Mouse (Mus musculus) heart, embryonic 11.5 days (tissue): ENCODE results near the gene Tmem100. TPM values are rescaled to one million over a fixed set of nuclear protein-coding genes. Genes with fewer than 3 reads are reported as not detected.

Experiments used
- ATAC-seq: fragments of 200-750 bp; cut with Nextera tagmentation; replicated peaks from 2 replicates; pipeline ENCODE4 v1.8.0; 2017; ENCODE audit warnings: moderate library complexity; ENCODE audit not compliant: insufficient number of reproducible peaks, low FRiP score, low TSS enrichment
- H3K27ac ChIP-seq: fragments of 300-500 bp; sonication (generic); 2 replicates; pipeline ENCODE4 v1.5.1; 2014; ENCODE audit warnings: mild to moderate bottlenecking, low read depth, low read length
- H3K27me3 ChIP-seq: fragments of 300-500 bp; sonication (generic); 2 replicates; pipeline ENCODE4 v1.6.1; 2014; ENCODE audit warnings: mild to moderate bottlenecking, low read length, mixed read lengths; ENCODE audit not compliant: control insufficient read depth, insufficient read depth
- H3K36me3 ChIP-seq: fragments of 300-500 bp; sonication (generic); 2 replicates; pipeline ENCODE4 v1.6.1; 2014; ENCODE audit warnings: mild to moderate bottlenecking, low read length, moderate library complexity, mixed read lengths; ENCODE audit not compliant: control insufficient read depth, insufficient read depth
- H3K4me1 ChIP-seq: fragments of 300-500 bp; sonication (generic); 2 replicates; pipeline ENCODE4 v1.6.1; 2014; ENCODE audit warnings: low read length; ENCODE audit not compliant: control insufficient read depth, insufficient read depth
- H3K4me2 ChIP-seq: fragments of 300-500 bp; sonication (generic); 2 replicates; pipeline ENCODE4 v1.6.1; 2014; ENCODE audit warnings: mild to moderate bottlenecking, moderate library complexity
- H3K4me3 ChIP-seq: fragments of 300-500 bp; sonication (generic); 2 replicates; pipeline ENCODE4 v1.5.1; 2014; ENCODE audit warnings: low read depth, low read length
- H3K9ac ChIP-seq: fragments of 300-500 bp; sonication (generic); 2 replicates; pipeline ENCODE4 v1.6.1; 2014; ENCODE audit warnings: mild to moderate bottlenecking, low read depth, low read length, moderate library complexity
- H3K9me3 ChIP-seq: fragments of 300-500 bp; sonication (generic); replicated peaks from 2 replicates; pipeline ENCODE4 v1.6.1; 2016; ENCODE audit warnings: low read length; ENCODE audit not compliant: control insufficient read depth
- WGBS: fragments of 180-500 bp; shearing (Covaris S2); extraction: QIAGEN DNeasy Blood & Tissue Kit; methylation state at CpG from one replicate; pipeline ENCODE4 v1.1.7; 2014; ENCODE audit not compliant: insufficient replicate concordance; 5-methylcytosine and 5-hydroxymethylcytosine counted together
- polyA plus RNA-seq: library from polyadenylated mRNA; unstranded; fragments of >200 nt; fragmentation: Nextera tagmentation; extraction: Ambion mirVana; gene quantifications from 2 replicates; pipeline ENCODE4 v1.2.1, GENCODE M21; 2014

The Tmem100 gene
- polyA plus RNA-seq, result 15.6 and 17.2 TPM in 2 replicates

DNA sequence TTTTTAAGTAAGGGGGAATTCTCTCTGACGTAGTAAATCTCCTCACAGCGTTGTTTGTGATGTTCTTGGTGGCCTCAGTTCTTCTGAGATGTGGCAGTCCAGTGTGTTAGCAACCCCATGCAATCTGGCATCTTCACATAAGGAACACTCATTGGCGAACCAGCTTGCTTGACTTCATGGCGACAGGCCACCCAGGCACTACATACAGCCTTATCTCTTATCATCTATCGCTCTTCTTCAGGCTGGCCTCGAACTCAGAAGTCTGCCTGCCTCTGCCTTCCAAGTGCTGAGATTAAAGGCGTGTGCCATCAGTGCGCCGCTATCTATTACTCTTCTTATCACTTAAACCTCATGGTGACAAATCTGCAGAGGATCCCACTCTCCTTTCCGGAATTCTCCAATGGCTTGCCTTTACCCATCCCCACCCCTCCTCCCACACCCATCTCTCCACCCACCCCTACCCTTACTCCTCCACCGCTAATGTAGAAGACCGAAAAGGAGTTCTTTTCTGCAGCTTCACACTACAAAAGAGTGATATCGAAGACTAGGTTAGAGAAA lies at the start of gene Tmem100:
Gene Tmem100 (plus strand): TSS at position 508 of the 558 bp plus-strand sequence.
- Histone ChIP-seq H3K36me3 (no peaks in the 10 kb centered on the region), H3K9ac (peak within 1 kb of the TSS; percentile 63), H3K27me3 (peaks cover 15% of the 10 kb centered on the region), H3K4me3 (peak within 1 kb of the TSS; percentile 46), H3K4me1 (0 out of 2 replicates have a peak, but pooled peaks cover 12% of the 10 kb centered on the region), H3K4me2 (peak within 1 kb of the TSS; percentile 64), H3K27ac (no peak within 1 kb of the TSS), H3K9me3 (no peaks in the 10 kb centered on the region)
- ATAC-seq, result no peak
- WGBS, result 31% methylated on average over 13 of the region's 13 CpGs

DNA sequence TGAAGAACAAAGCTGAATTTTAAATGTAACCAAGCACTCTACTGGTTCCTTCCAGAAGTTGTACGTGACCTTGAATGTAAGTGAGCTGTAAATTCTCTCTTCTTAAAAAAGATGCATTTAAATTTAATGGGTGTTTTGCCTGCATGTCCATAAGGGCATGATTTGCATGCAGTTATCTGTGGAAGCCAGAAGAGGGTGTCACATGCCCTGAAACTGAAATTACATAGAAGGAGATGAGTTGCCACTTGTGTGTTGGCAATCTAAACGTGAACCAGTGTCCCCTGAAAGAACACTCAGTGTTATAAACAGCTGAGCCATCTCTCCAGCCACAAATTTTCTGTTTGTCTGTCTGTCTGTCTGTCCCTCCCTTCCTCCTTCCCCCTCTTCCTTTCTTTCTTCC lies 47.2 kb upstream of the Tmem100 start:
- ATAC-seq, result no peak
- Histone ChIP-seq H3K9ac (no peak overlapping the region), H3K4me1 (peaks cover 12% of the 10 kb centered on the region), H3K36me3 (no peaks in the 10 kb centered on the region; the same call in 1 of the 2 replicates), H3K27ac (no peak overlapping the region), H3K9me3 (no peaks in the 10 kb centered on the region), H3K4me3 (no peak overlapping the region), H3K27me3 (peaks cover 2% of the 10 kb centered on the region), H3K4me2 (no peak overlapping the region)
- WGBS, result 73% methylated on average over 2 of the region's 2 CpGs

DNA sequence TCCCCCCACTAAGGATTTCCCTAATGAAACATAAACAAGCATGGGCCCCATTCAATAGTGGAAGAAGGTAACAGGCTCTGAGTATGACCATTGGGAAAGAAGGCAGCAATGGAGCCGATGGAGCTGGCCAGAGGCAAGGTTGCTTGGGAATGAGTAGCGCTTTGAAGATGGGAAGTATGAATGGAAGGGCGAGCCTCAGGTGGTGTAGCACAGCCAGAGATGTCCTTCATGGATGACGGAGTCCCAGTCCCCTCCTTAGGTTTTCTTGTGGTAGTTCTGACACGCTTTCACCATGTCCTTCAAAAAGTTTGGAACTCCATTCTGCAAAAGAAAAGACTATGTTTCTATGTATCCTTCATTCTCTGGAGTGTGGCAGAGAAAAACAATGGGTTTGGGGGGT lies 45.7 kb upstream of the Tmem100 start:
- ATAC-seq, result no peak
- H3K9me3 ChIP-seq, result no peaks in the 10 kb centered on the region
- H3K4me1 ChIP-seq, result no peaks in the 10 kb centered on the region
- no peaks in the 10 kb centered on the region; the same call in 1 of the 2 replicates for H3K36me3 ChIP-seq
- 88% methylated on average over 5 of the region's 5 CpGs for WGBS
- H3K4me2 ChIP-seq, result no peak overlapping the region
- H3K27me3 ChIP-seq, result peaks cover 2% of the 10 kb centered on the region
- H3K27ac ChIP-seq, result no peak overlapping the region
- no peak overlapping the region for H3K9ac ChIP-seq
- no peak overlapping the region for H3K4me3 ChIP-seq

DNA sequence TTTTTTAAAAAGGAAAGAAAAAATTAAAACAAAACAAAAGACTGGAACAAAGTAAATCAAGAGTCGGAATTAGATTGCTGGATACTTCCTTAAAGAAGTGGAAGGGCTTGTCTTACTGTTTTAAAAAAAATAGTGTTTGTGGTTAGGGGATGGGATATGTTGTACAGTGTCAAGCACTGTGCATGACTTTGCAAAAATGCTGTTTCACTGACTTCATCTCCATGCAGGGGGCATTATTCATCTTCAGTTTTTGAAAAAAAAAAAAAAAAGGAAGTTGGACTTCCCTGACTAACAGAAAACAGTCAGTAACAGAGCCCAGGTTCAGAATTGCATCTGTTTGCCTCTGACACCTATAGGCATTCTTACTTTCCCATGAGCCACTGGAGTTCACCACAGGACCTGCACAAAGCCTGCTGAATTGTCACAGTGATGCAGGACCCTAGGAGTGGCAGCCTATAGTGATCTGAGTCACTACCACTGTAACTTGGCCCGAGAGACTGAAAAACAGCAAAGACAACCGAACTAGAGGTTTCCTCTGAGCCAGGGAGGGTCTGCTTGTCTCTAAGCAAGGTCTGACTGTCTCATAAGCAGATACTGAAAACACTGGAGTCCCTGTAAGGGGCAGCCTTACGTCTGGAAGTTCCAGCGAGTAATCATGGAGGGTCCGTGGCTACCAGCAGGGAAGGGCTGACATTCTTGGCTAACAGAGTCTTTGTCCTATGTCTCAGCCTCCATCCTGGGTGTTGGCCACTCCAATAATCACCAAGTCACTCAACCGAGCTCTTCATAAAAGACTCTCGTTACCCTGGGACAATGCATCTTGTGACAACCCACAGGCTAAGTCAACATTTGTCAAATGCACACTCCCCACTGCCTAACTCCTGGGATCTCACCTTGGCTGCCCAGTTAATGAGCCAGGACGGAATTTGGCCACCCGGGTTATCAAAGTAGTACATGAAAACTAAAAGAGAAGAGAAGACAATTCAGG lies 44.7 kb upstream of the Tmem100 start:
- Histone ChIP-seq H3K36me3 (no peaks in the 10 kb centered on the region; the same call in 1 of the 2 replicates), H3K9ac (no peak overlapping the region), H3K4me1 (no peaks in the 10 kb centered on the region), H3K27me3 (peaks cover 2% of the 10 kb centered on the region), H3K4me3 (no peak overlapping the region), H3K9me3 (no peaks in the 10 kb centered on the region), H3K4me2 (no peak overlapping the region), H3K27ac (no peak overlapping the region)
- WGBS, result 75% methylated on average over 10 of the region's 10 CpGs
- ATAC-seq, result no peak

DNA sequence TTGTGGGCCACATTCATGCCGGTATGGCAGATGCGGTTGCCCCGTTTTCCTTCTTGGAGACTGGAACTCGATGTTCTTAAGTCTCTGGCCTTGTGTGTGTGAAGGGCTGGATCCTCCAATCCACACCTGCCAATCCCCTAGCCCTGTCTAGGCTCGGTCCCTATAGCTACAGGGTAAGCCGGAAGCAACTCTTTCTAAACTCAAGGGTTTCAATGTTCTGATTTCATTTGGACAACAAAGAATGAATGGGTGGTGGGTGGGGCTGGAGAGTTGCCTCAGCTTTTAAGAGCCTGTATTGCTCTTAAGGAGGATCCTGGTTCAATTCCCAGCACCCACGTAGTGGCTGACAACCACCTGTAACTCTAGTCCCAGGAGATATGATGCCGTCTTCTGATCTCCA lies 43.6 kb upstream of the Tmem100 start:
- Histone ChIP-seq H3K4me3 (no peak overlapping the region), H3K27me3 (peaks cover 2% of the 10 kb centered on the region), H3K27ac (no peak overlapping the region), H3K4me1 (no peaks in the 10 kb centered on the region), H3K9ac (no peak overlapping the region), H3K9me3 (no peaks in the 10 kb centered on the region), H3K36me3 (no peaks in the 10 kb centered on the region; the same call in 1 of the 2 replicates), H3K4me2 (no peak overlapping the region)
- 90% methylated on average over 8 of the region's 8 CpGs for whole genome bisulfite sequencing
- no peak for ATAC-seq

DNA sequence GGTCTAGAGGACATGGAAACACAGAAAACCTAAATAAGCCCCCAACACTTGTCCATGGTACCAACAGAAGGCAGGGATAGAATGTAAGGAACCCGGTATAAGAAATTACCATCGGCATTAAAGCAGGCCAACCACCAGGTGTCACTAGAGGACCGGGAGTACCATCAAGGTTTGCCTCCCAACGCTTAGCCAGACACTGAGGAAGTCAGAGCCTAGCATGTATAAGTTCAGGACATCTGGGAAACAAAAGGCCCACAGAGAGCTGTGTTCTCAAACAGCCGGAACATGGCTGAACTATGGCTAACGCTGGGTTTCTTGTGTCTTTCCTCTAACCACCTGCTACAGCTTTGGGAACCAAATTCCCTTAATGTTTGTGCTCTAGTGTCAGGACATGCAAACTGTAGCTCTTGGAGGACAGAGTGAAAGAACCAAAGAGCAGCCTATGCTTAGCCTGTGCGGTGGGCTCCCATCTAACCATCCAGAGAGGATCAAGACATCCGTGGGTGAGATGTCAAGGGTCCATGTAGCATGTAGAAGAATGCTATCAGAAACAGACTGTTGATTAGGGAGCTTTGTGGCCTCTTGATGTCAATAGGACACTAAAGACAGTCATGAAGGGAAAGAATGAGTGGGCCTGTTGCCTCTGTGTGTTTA lies 41.1 kb upstream of the Tmem100 start:
- Histone ChIP-seq H3K4me2 (no peak overlapping the region), H3K9me3 (no peaks in the 10 kb centered on the region), H3K9ac (no peak overlapping the region), H3K27me3 (no peaks in the 10 kb centered on the region; the same call in 1 of the 2 replicates), H3K36me3 (no peaks in the 10 kb centered on the region; the same call in 1 of the 2 replicates), H3K27ac (no peak overlapping the region), H3K4me3 (no peak overlapping the region), H3K4me1 (no peaks in the 10 kb centered on the region)
- ATAC-seq, result no peak
- WGBS, result 24% methylated on average over 8 of the region's 8 CpGs

DNA sequence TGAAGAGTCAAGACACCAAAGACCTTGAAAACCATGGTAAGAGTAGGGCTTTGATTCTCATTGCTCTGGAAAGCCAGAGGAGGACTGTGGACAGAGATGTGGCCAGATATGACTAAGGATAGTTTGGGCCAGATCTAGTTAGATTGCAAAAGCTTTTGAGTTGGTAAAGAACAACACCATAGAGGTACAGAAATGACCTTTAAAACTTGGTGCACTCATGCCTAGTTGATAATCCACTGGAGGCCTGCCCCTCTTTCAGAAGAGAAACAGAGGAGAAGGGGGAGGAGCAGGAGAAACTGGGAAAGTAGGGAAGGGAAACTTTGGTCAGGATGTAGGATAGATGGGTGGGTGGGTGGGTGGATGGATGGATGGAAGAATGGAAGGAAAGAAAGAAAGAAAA lies 38.5 kb upstream of the Tmem100 start:
- Histone ChIP-seq H3K9ac (no peak overlapping the region), H3K27me3 (no peaks in the 10 kb centered on the region), H3K4me2 (no peak overlapping the region), H3K4me3 (no peak overlapping the region), H3K9me3 (no peaks in the 10 kb centered on the region), H3K36me3 (no peaks in the 10 kb centered on the region), H3K27ac (no peak overlapping the region), H3K4me1 (peaks cover 2% of the 10 kb centered on the region; the same call in 1 of the 2 replicates)
- ATAC-seq, result no peak

DNA sequence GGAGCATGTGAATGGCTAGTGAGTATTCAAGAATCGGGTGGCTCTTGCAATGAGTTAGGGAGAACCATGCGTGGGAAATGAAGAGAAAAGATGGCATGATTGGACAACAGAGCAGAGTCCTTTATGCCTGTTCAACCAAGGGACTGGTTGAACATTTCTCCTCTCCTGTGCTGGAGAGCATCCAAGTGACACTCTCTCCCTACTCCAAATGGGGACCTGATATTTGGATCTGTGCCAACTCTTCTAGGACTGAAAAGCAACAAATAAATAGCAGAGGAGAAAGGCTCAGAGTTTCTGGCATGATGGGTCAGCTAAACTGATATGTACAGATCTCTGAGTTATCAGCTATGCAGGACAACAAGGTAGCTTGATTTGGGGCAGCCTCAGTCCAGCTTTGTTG lies 35.4 kb upstream of the Tmem100 start:
- Histone ChIP-seq H3K4me3 (no peak overlapping the region), H3K27ac (no peak overlapping the region), H3K4me2 (no peak overlapping the region), H3K9ac (no peak overlapping the region), H3K36me3 (no peaks in the 10 kb centered on the region), H3K9me3 (no peaks in the 10 kb centered on the region), H3K27me3 (no peaks in the 10 kb centered on the region), H3K4me1 (peaks cover 2% of the 10 kb centered on the region; the same call in 1 of the 2 replicates)
- 71% methylated on average over 2 of the region's 2 CpGs for WGBS
- no peak for ATAC-seq
